Mouse (Mus musculus) thymus, adult 2 months (tissue): ENCODE data around the gene B3galt6. TPM values are rescaled to one million over a fixed set of nuclear protein-coding genes. Genes with fewer than 3 reads are reported as not detected.

Experiments used
- DNase-seq: peaks from one replicate; pipeline ENCODE4 v3.0.0; 2021
- H3K27ac ChIP-seq: fragments of 200-500 bp; 2 replicates; pipeline ENCODE4 v1.5.1; 2012; ENCODE audit warnings: low read length, control low read depth; ENCODE audit not compliant: control insufficient read depth, insufficient read depth
- H3K27me3 ChIP-seq: fragments of 200-500 bp; 2 replicates; pipeline ENCODE4 v1.6.1; 2012; ENCODE audit warnings: mild to moderate bottlenecking, low read length, moderate library complexity, mixed read lengths; ENCODE audit not compliant: control insufficient read depth, insufficient read depth
- H3K36me3 ChIP-seq: fragments of 200-500 bp; 2 replicates; pipeline ENCODE4 v1.6.1; 2012; ENCODE audit warnings: mild to moderate bottlenecking, low read length, moderate library complexity; ENCODE audit not compliant: control insufficient read depth, insufficient read depth
- H3K4me1 ChIP-seq: fragments of 200-500 bp; replicated peaks from 2 replicates; pipeline ENCODE4 v1.6.1; 2012; ENCODE audit warnings: low read length; ENCODE audit not compliant: control insufficient read depth, insufficient read depth
- H3K4me3 ChIP-seq: fragments of 200-500 bp; 2 replicates; pipeline ENCODE4 v1.5.1; 2012; ENCODE audit warnings: mild to moderate bottlenecking, low read length, control low read depth, moderate library complexity; ENCODE audit not compliant: control insufficient read depth, insufficient read depth
- CTCF ChIP-seq: fragments of 200-500 bp; IDR thresholded peaks from 2 replicates; pipeline ENCODE4 v1.5.1; 2012; ENCODE audit warnings: mild to moderate bottlenecking, control low read depth, low read length, moderate library complexity, borderline replicate concordance; ENCODE audit not compliant: control insufficient read depth, poor library complexity, insufficient read depth; ENCODE audit errors: extremely low read depth
- POLR2A ChIP-seq: fragments of 200-500 bp; IDR thresholded peaks from 2 replicates; pipeline ENCODE4 v1.6.1; 2012; ENCODE audit warnings: mild to moderate bottlenecking, low read length, control low read depth, moderate library complexity; ENCODE audit not compliant: control insufficient read depth, poor library complexity, insufficient read depth; ENCODE audit errors: extremely low read depth
- WGBS: fragments of 180-500 bp; shearing (Covaris S2); methylation state at CpG from one replicate; pipeline ENCODE4 v1.1.7; 2018; 5-methylcytosine and 5-hydroxymethylcytosine counted together
- polyA plus RNA-seq: library from polyadenylated mRNA; depleted of rRNA; stranded (reverse); fragments of >200 nt; gene quantifications from 2 replicates; pipeline ENCODE4 v1.2.3, GENCODE M21; 2012

The B3galt6 gene
- polyA plus RNA-seq, 1 experiment, result 9.5 TPM

DNA sequence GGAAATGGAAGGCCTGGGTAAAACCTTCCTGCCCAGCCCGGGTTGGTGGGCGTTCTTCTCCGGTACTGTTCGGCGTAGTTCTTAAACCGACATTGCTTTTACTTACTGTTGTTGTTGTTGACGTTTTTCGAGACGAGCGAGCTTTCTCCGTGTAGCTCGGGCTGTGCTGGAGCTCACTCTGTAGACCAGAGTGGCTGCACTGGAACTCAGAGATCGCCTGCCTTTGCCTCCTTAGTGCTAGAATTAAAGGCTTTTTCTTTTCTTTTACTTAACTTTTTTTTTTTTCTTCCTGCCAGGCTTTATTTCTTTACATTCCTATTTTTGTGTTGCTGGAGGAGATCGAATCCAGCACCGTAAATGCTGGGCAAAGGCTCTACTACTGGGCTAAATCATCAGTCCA lies 1.2 kb upstream of the B3galt6 start:
- no peaks in the 10 kb centered on the region for H3K27me3 ChIP-seq
- WGBS, result 3% methylated on average over 15 of the region's 15 CpGs
- DNase-seq, result no peak
- TF ChIP-seq POLR2A (no peak), CTCF (no peak)
- peak overlapping the region; percentile 61 for H3K4me3 ChIP-seq
- H3K36me3 ChIP-seq, result peaks cover 19% of the 10 kb centered on the region
- peak overlapping the region; percentile 66 for H3K27ac ChIP-seq
- peaks cover 12% of the 10 kb centered on the region for H3K4me1 ChIP-seq

DNA sequence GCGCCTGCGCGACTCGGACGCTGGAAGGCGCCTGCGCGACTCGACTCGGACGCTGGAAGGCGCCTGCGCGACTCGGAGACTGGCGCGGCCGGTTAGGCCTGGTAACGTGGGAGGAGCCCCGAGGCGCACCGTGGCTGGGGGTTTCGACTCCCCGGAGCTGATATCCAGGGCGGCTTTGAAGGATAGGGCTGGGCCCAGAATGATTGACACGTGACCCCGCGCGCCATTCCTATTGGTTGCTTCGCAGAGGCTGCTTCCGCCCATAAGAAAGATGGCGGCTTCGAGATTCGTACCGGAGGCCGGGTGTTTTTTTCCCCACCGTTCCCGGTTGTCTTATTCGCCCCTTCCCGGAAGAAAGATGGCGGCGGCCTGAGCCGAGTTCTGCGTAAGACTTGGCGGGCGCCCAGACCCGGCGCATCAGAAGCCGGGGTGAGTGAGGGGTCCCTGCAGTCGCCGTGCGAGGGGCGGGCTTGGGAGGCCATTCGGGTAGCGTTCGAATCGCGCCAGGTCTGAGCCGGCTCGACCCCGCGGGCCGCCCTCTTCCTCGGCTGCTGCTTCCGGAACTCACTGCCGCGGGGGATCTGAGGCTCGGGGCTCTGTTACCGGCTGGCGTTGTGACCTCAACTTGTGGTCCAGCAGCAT lies 578 bp upstream of the B3galt6 start:
- Histone ChIP-seq H3K36me3 (peaks cover 16% of the 10 kb centered on the region), H3K27ac (peak overlapping the region; percentile 67), H3K27me3 (no peaks in the 10 kb centered on the region), H3K4me1 (peaks cover 12% of the 10 kb centered on the region), H3K4me3 (peak overlapping the region; percentile 61)
- peak; percentile 96 for DNase-seq
- WGBS, result under 1% methylated on average over 70 of the region's 70 CpGs
- TF ChIP-seq POLR2A (0 out of 2 replicates have a peak, but pooled peaks have one; percentile 13), CTCF (no peak)

DNA sequence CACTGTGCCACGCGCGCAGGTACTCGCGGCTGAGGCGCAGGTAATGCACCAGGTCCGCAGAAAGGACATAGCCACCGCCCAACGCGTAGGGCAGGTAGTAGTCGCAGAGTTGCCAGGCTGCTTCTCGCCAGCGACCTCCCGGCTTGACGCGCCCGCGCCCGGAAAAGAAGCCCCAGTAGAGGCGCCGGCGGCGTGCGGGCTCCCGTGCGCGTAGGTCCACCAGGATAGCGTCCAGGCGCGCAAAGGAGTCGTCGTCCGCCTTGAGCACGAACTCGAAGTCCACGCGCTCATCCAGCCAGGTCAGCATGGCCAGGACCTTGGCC lies 580 bp downstream of the B3galt6 start:
- Histone ChIP-seq H3K4me1 (peaks cover 12% of the 10 kb centered on the region), H3K36me3 (peaks cover 7% of the 10 kb centered on the region), H3K27me3 (no peaks in the 10 kb centered on the region), H3K4me3 (peak overlapping the region; percentile 63), H3K27ac (no peak overlapping the region)
- DNase-seq, result no peak
- TF ChIP-seq POLR2A, result no peak
- TF ChIP-seq CTCF, result no peak
- 13% methylated on average over 37 of the region's 37 CpGs for WGBS

DNA sequence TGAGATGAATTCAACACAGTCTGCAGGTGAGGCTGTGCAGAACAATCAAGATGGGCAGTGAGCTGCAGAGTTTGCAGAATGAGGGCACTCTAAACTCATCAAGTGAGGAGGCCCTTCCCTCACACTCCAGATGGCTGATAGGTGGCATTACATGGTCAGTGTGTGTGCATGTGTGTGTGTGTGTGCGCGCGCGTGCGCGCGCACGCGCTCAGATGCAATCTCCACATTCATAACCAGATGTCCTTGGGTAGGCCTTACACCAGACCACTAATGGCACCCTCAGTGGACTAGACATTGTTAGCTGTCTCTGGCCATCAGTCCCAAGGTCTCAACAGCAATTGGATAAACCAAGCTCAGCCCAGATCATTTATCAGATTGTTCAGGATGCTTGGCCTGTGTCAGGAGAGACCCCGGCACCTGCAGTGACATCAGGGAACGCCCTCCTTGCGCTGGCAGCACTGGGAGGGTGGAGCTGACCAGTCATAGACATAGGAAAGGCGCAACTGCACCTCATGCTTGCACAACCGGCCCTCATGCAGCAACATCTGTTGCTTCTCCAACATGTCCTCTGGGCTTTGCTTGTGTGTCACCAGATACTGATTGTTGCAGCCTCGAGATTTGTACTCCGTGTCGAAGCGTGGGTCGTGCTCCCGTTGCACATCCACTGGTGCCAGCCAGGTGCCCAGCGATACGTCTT lies 1.1 kb downstream of the B3galt6 start:
- Histone ChIP-seq H3K36me3 (0 out of 2 replicates have a peak, but pooled peaks cover 3% of the 10 kb centered on the region), H3K27ac (no peak overlapping the region), H3K4me3 (peak overlapping the region; percentile 63), H3K4me1 (peaks cover 12% of the 10 kb centered on the region), H3K27me3 (no peaks in the 10 kb centered on the region)
- 72% methylated on average over 22 of the region's 22 CpGs for WGBS
- TF ChIP-seq POLR2A, result no peak
- no peak for TF ChIP-seq CTCF
- peak; percentile 16 for DNase-seq

DNA sequence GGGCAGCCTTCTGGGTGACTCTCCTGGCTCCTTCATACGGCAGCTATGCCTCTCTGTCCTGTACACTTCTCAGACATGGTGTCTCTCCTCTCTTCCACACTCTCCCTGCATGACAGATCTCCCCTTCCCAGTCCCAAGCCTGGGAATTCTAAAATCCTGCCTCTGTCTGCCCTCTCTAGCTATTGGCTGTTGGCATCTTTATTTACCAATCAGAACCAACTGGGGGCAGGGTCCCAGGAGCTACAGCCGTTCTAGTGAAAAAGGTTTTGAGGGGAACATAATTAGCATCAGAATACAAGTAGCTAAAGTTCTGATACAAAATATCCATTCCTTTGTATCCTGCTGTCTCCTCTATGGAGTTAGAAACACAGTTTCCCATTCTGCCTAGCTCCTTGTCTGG lies 8.7 kb downstream of the B3galt6 start:
- H3K4me3 ChIP-seq, result no peak overlapping the region
- TF ChIP-seq CTCF (no peak), POLR2A (no peak)
- H3K27ac ChIP-seq, result no peak overlapping the region
- no peak for DNase-seq
- no peaks in the 10 kb centered on the region for H3K4me1 ChIP-seq
- H3K36me3 ChIP-seq, result no peaks in the 10 kb centered on the region
- H3K27me3 ChIP-seq, result no peaks in the 10 kb centered on the region
- 47% methylated on average over 2 of the region's 2 CpGs for WGBS

DNA sequence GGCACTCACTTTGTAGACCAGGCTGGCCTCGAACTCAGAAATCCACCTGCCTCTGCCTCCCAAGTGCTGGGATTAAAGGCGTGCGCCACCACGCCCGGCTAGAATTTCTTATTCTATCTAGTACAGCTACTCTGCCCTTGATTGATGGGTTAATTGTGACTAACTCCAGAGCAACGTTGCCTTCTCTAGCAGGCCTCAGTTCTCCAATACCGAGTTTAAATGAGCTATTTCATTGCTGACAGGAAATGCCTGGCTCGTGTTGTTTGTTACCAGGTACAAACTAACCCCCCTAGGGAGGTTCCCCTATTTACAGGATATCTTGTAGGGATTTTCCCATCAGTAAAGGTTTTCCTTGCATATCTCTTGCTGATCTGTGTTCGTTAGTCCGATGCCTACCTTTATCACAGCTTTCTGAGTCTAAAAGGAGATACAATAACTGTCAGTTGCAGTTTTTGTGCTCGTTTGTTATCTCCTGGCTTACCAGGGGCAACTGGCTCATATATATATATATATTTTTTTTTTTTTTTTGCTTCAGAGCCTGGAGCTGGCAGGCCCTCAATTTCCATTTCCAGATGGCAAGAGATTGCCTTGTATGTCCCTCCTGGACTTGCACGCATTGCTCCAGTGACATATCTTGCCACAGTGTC lies 10.9 kb downstream of the B3galt6 start:
- Histone ChIP-seq H3K4me3 (no peak overlapping the region), H3K4me1 (no peaks in the 10 kb centered on the region), H3K27me3 (no peaks in the 10 kb centered on the region), H3K36me3 (no peaks in the 10 kb centered on the region), H3K27ac (no peak overlapping the region)
- WGBS, result 80% methylated on average over 12 of the region's 12 CpGs
- no peak for DNase-seq
- TF ChIP-seq CTCF, result no peak
- TF ChIP-seq POLR2A, result no peak
